Mouse (Mus musculus) bone marrow macrophage, adult 2 months (primary cell): ENCODE results near the gene Rbmxl1.

ENCODE experiments used
- CTCF ChIP-seq: IDR thresholded peaks from 2 replicates; pipeline ENCODE4 v1.5.1; 2012; ENCODE audit warnings: low read depth, mild to moderate bottlenecking, low read length, moderate library complexity
- POLR2A ChIP-seq: IDR thresholded peaks from 2 replicates; pipeline ENCODE4 v1.6.1; 2012; ENCODE audit warnings: mild to moderate bottlenecking, low read depth, low read length, borderline replicate concordance

DNA sequence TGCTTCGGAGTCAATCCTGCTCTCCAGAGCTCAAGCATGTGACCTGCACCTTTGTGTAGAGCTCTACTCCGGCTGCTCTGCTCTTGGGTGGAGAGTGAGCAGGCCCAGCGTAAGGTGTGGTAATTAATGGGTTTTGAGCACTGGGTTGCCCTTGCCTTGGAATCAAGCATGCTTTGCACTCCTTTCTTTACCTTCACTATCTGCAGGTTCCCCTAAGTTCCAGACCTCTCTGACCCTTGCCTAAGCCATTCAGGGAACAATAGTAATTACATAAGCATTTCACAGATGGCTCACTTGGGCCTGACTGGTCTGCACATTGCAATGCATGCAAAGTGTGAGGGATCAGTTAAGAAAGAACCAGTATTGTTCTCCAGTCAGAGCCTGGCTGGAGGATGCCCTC, 29.1 kb upstream of the Rbmxl1 start:
- TF ChIP-seq POLR2A (no peak), CTCF (no peak)
